Mouse (Mus musculus) kidney, adult 10 weeks (tissue): ENCODE measurements around the gene Olfr50. TPM values are rescaled to one million over a fixed set of nuclear protein-coding genes. Genes with fewer than 3 reads are reported as not detected.

Experiments used
- polyA plus RNA-seq: library from polyadenylated mRNA; stranded (reverse); fragments of 350-450 nt; fragmentation: Illumina TruSeq; extraction: RNeasy Lipid Tissue Mini Kit (QIAGEN cat#74804); gene quantifications from one replicate; pipeline ENCODE4 v1.2.3, GENCODE M21; 2014; ENCODE audit warnings: low read depth, low replicate concordance

Olfr50 gene
- polyA plus RNA-seq: not detected

GRCm38 (mm10) chr2:36790238-36790637, at the start of gene Olfr50:
Olfr50 (plus strand) TSS chr2:36790538.

DNA sequence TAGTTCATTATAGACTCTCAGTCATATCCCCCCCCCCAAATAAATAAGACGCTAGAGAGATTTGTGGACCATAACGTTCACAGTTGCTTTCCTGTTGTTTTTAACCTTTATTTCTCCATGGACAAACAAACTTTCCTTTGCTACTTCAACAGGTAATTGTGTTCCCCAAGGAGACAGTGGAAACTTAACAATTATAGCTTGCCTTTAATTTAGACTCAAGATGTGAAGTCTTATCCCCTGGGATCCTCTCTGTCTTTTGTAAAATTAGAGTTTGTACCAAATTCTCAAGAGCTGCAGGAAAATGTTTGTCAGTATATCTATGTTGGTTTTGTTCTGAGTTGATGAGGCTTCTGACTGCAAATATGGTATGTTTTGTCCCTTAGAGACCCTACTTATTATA, 6.4 kb upstream of the Olfr50 start, which contains the start of gene Olfr348:
Gene Olfr348, plus strand, starts transcription at position 301 of the 400 bp plus-strand sequence.

GRCm38 (mm10) chr2:36816932-36817331, 26.6 kb downstream of the Olfr50 start, which contains the start of gene Olfr3:
Olfr3 (minus strand) TSS chr2:36817032.

DNA sequence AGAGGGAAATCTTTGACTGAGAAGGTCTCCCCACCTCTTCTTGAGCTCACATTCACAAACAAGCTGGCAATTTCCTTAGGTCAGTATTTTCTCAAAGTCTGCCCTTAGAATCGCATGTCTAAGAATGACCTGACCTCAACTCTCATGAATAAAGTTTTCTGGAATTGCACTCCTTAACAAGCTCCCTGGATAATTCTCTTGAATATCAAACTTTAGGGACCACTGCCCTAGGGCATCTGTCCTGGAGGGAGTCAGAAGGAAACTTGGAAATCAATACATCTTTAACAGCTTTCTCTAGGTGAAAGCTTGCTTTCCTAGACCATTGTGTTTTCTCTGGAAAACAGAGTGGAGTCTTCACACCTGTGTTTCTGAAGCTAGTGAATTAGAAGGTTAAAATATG, 55.7 kb downstream of the Olfr50 start, which contains the start of gene Olfr350:
Gene Olfr350, plus strand, starts transcription at position 301 of the 400 bp plus-strand sequence.

Other genes starting within 250 kb of the Olfr50 start
- not detected for gene Olfr344, start 223.9 kb upstream of the Olfr50 start, polyA plus RNA-seq
- gene Olfr345, start 150.5 kb upstream of the Olfr50 start, polyA plus RNA-seq: not detected
- not detected for gene Olfr346, start 104.8 kb upstream of the Olfr50 start, polyA plus RNA-seq
- gene Olfr347, start 58.6 kb upstream of the Olfr50 start, polyA plus RNA-seq: not detected
- gene Olfr348, start 6.3 kb upstream of the Olfr50 start, polyA plus RNA-seq: not detected
- not detected for gene Olfr3, start 26.5 kb downstream of the Olfr50 start, polyA plus RNA-seq
- not detected for gene Olfr350, start 55.8 kb downstream of the Olfr50 start, polyA plus RNA-seq
- not detected for gene Olfr351, start 72.1 kb downstream of the Olfr50 start, polyA plus RNA-seq
- not detected for gene Olfr352, start 77.9 kb downstream of the Olfr50 start, polyA plus RNA-seq
- not detected for gene Olfr353, start 102.4 kb downstream of the Olfr50 start, polyA plus RNA-seq
- gene Olfr354, start 115.1 kb downstream of the Olfr50 start, polyA plus RNA-seq: not detected
- gene Olfr355, start 138.4 kb downstream of the Olfr50 start, polyA plus RNA-seq: not detected
- not detected for gene Olfr356, start 146.6 kb downstream of the Olfr50 start, polyA plus RNA-seq
- gene Olfr357, start 203.3 kb downstream of the Olfr50 start, polyA plus RNA-seq: not detected
- not detected for gene Olfr358, start 218.8 kb downstream of the Olfr50 start, polyA plus RNA-seq